Mouse (Mus musculus) layer of hippocampus, postnatal 10 days (tissue): ENCODE data around the gene Gm10720. TPM values are rescaled to one million over a fixed set of nuclear protein-coding genes. Genes with fewer than 3 reads are reported as not detected.
"Not testable (repeated sequence)": the region's sequence is repeated elsewhere in the genome, so short reads cannot be mapped to it uniquely, and the experiment has no call there.

Experiments
- DNase-seq, 2 experiments: peaks; one replicate each; pipeline ENCODE4 v3.0.0; 2021; ENCODE audit warnings: low spot score in 2 of 2
- long read RNA-seq: library from polyadenylated mRNA; stranded (forward); transcript quantifications from one replicate; pipeline ENCODE4 v2.0.0, GENCODE M21; 2023
- total RNA-seq, 2 experiments: library from RNA; stranded (reverse); gene quantifications; 2 replicates each; pipeline ENCODE4 v1.2.3; 2021

Gene Gm10720
- total RNA-seq = not detected
- long read RNA-seq = 0 reads

DNA sequence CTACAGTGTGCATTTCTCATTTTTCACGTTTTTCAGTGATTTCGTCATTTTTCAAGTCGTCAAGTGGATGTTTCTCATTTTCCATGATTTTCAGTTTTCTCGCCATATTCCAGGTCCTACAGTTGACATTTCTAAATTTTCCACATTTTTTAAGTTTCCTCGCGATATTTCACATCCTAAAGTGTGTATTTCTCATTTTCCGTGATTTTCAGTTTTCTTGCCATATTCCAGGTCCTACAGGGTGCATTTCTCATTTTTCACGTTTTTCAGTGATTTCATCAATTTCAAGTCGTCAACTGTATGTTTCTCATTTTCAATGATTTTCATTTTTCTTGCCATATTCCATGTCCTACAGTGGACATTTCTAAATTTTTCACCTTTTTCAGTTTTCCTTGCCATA lies at the start of gene Gm10720:
TSS of gene Gm10720 (plus strand) at position 301 of the 400 bp plus-strand sequence.
- DNase-seq = not testable (repeated sequence)

DNA sequence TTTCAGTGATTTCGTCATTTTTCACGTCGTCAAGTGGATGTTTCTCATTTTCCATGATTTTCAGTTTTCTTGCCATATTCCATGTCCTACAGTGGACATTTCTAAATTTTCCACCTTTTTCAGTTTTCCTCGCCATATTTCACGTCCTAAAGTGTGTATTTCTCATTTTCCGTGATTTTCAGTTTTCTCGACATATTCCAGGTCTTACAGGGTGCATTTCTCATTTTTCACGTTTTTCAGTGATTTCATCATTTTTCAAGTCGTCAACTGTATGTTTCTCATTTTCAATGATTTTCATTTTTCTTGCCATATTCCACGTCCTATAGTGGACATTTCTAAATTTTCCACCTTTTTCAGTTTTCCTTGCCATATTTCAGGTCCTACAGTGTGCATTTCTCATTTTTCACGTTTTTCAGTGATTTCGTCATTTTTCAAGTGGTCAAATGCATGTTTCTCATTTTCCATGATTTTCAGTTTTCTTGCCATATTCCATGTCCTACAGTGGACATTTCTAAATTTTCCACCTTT lies 14.9 kb upstream of the Gm10720 start, which contains the start of gene Gm10722:
TSS of gene Gm10722 (plus strand) at position 478 of the 528 bp plus-strand sequence.
- DNase-seq = peak; percentile 14 to 23

DNA sequence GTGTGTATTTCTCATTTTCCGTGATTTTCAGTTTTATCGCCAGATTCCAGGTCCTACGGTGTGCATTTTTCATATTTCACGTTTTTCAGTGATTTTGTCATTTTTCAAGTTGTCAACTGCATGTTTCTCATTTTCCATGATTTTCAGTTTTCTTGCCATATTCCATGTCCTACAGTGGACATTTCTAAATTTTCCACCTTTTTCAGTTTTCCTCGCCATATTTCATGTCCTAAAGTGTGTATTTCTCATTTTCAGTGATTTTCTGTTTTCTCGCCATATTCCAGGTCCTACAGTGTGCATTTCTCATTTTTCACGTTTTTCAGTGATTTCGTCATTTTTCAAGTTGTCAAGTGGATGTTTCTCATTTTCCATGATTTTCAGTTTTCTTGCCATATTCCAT lies 14.4 kb upstream of the Gm10720 start:
- DNase-seq = peak; percentile 8 to 14

DNA sequence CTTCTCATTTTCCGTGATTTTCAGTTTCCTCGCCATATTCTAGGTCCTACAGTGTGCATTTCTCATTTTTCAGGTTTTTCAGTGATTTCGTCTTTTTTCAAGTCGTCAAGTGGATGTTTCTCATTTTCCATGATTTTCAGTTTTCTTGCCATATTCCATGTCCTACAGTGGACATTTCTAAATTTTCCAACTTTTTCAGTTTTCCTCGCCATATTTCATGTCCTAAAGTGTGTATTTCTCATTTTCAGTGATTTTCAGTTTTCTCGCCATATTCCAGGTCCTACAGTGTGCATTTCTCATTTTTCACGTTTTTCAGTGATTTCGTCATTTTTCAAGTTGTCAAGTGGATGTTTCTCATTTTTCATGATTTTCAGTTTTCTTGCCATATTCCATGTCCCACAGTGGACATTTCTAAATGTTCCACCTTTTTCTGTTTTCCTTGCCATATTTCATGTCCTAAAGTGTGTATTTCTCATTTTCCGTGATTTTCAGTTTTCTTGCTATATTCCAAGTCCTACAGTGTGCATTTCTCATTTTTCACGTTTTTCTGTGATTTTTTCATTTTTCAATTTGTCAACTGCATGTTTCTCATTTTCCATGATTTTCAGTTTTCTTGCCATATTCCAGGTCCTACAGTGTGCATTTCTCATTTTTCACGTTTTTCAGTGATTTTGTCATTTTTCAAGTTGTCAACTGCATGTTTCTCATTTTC lies 13.3 kb upstream of the Gm10720 start:
- peak; percentile 98 for DNase-seq

DNA sequence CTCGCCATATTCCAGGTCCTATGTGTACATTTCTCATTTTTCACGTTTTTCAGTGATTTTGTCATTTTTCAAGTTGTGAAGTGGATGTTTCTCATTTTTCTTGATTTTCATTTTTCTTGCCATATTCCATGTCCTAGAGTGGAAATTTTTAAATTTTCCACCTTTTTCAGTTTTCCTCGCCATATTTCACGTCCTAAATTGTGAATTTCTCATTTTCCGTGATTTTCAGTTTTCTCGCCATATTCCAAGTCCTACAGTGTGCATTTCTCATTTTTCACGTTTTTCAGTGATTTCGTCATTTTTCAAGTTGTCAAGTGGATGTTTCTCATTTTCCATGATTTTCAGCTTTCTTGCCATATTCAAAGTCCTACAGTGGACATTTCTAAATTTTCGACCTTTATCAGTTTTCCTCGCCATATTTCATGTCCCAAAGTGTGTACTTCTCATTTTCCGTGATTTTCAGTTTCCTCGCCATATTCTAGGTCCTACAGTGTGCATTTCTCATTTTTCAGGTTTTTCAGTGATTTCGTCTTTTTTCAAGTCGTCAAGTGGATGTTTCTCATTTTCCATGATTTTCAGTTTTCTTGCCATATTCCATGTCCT lies 12.6 kb upstream of the Gm10720 start, which contains the start of gene Gm11168:
TSS of gene Gm11168 (plus strand) at position 553 of the 603 bp plus-strand sequence.
- DNase-seq = not testable (repeated sequence)

DNA sequence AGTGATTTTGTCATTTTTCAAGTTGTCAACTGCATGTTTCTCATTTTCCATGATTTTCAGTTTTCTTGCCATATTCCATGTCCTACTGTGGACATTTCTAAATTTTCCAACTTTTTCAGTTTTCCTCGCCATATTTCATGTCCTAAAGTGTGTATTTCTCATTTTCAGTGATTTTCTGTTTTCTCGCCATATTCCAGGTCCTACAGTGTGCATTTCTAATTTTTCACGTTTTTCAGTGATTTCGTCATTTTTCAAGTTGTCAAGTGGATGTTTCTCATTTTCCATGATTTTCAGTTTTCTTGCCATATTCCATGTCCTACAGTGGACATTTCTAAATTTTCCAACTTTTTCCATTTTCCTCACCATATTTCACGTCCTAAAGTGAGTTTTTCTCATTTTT lies 9.3 kb upstream of the Gm10720 start:
- not testable (repeated sequence) for DNase-seq

DNA sequence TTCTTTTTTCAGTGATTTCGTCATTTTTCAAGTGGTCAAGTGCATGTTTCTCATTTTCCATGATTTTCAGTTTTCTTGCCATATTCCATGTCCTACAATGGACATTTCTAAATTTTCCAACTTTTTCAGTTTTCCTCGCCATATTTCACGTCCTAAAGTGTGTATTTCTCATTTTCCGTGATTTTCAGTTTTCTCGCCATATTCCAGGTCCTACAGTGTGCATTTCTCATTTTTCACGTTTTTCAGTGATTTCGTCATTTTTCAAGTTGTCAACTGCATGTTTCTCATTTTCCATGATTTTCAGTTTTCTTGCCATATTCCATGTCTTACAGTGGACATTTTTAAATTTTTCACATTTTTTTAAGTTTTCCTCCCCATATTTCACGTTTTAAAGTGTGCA lies 8.8 kb upstream of the Gm10720 start:
- DNase-seq = peak; percentile 94 to 96

DNA sequence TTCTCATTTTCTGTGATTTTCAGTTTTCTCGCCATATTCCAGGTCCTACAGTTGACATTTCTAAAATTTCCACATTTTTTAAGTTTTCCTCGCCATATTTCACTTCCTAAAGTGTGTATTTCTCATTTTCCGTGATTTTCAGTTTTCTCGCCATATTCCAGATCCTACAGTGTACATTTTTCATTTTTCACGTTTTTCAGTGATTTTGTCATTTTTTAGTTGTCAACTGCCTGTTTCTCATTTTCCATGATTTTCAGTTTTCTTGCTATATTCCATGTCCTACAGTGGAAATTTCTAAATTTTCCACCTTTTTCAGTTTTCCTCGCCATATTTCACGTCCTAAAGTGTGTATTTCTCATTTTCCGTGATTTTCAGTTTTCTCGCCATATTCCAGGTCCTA lies 8.2 kb upstream of the Gm10720 start:
- not testable (repeated sequence) for DNase-seq

DNA sequence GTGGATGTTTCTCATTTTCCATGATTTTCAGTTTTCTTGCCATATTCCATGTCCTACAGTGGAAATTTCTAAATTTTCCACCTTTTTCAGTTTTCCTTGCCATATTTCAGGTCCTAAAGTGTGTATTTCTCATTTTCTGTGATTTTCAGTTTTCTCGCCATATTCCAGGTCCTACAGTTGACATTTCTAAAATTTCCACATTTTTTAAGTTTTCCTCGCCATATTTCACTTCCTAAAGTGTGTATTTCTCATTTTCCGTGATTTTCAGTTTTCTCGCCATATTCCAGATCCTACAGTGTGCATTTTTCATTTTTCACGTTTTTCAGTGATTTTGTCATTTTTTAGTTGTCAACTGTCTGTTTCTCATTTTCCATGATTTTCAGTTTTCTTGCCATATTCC lies 6.1 kb upstream of the Gm10720 start:
- DNase-seq = not testable (repeated sequence)

DNA sequence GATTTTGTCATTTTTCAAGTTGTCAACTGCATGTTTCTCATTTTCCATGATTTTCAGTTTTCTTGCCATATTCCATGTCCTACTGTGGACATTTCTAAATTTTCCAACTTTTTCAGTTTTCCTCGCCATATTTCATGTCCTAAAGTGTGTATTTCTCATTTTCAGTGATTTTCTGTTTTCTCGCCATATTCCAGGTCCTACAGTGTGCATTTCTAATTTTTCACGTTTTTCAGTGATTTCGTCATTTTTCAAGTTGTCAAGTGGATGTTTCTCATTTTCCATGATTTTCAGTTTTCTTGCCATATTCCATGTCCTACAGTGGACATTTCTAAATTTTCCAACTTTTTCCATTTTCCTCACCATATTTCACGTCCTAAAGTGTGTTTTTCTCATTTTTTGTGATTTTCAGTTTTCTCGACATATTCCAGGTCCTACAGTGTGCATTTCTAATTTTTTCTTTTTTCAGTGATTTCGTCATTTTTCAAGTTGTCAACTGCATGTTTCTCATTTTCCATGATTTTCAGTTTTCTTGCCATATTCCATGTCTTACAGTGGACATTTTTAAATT lies 3.3 kb upstream of the Gm10720 start:
- DNase-seq = not testable (repeated sequence)

DNA sequence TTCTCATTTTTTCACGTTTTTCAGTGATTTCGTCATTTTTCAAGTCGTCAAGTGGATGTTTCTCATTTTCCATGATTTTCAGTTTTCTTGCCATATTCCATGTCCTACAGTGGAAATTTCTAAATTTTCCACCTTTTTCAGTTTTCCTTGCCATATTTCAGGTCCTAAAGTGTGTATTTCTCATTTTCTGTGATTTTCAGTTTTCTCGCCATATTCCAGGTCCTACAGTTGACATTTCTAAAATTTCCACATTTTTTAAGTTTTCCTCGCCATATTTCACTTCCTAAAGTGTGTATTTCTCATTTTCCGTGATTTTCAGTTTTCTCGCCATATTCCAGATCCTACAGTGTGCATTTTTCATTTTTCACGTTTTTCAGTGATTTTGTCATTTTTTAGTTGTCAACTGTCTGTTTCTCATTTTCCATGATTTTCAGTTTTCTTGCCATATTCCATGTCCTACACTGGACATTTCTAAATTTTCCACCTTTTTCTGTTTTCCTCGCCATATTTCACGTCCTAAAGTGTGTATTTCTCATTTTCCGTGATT lies 2.6 kb upstream of the Gm10720 start, which contains the start of gene Gm10721:
TSS of gene Gm10721 (plus strand) at position 408 of the 547 bp plus-strand sequence.
- DNase-seq = not testable (repeated sequence)

DNA sequence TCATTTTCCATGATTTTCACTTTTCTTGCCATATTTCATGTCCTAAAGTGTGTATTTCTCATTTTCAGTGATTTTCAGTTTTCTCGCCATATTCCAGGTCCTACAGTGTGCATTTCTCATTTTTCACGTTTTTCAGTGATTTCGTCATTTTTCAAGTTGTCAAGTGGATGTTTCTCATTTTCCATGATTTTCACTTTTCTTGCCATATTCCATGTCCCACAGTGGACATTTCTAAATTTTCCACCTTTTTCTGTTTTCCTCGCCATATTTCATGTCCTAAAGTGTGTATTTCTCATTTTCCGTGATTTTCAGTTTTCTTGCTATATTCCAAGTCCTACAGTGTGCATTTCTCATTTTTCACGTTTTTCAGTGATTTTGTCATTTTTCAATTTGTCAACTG lies 442 bp downstream of the Gm10720 start:
- not testable (repeated sequence) for DNase-seq

DNA sequence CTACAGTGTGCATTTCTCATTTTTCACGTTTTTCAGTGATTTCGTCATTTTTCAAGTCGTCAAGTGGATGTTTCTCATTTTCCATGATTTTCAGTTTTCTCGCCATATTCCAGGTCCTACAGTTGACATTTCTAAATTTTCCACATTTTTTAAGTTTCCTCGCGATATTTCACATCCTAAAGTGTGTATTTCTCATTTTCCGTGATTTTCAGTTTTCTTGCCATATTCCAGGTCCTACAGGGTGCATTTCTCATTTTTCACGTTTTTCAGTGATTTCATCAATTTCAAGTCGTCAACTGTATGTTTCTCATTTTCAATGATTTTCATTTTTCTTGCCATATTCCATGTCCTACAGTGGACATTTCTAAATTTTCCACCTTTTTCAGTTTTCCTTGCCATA lies 1.7 kb downstream of the Gm10720 start, which contains the start of gene Gm10719:
TSS of gene Gm10719 (plus strand) at position 301 of the 400 bp plus-strand sequence.
- DNase-seq = not testable (repeated sequence)

DNA sequence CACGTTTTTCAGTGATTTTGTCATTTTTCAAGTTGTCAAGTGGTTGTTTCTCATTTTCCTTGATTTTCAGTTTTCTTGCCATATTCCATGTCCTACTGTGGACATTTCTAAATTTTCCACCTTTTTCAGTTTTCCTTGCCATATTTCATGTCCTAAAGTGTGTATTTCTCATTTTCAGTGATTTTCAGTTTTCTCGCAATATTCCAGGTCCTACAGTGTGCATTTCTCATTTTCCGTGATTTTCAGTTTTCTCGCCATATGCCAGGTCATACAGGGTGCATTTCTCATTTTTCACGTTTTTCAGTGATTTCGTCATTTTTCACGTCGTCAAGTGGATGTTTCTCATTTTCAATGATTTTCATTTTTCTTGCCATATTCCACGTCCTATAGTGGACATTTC lies 3.5 kb downstream of the Gm10720 start:
- DNase-seq = peak; percentile 4 to 13

DNA sequence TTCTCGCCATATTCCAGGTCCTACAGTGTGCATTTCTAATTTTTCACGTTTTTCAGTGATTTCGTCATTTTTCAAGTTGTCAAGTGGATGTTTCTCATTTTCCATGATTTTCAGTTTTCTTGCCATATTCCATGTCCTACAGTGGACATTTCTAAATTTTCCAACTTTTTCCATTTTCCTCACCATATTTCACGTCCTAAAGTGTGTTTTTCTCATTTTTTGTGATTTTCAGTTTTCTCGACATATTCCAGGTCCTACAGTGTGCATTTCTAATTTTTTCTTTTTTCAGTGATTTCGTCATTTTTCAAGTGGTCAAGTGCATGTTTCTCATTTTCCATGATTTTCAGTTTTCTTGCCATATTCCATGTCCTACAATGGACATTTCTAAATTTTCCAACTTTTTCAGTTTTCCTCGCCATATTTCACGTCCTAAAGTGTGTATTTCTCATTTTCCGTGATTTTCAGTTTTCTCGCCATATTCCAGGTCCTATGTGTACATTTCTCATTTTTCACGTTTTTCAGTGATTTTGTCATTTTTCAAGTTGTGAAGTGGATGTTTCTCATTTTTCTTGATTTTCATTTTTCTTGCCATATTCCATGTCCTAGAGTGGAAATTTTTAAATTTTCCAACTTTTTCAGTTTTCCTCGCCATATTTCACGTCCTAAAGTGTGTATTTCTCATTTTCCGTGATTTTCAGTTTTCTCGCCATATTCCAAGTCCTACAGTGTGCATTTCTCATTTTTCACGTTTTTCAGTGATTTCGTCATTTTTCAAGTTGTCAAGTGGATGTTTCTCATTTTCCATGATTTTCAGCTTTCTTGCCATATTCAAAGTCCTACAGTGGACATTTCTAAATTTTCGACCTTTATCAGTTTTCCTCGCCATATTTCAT lies 4.6 kb downstream of the Gm10720 start:
- DNase-seq = peak; percentile 37 to 58

DNA sequence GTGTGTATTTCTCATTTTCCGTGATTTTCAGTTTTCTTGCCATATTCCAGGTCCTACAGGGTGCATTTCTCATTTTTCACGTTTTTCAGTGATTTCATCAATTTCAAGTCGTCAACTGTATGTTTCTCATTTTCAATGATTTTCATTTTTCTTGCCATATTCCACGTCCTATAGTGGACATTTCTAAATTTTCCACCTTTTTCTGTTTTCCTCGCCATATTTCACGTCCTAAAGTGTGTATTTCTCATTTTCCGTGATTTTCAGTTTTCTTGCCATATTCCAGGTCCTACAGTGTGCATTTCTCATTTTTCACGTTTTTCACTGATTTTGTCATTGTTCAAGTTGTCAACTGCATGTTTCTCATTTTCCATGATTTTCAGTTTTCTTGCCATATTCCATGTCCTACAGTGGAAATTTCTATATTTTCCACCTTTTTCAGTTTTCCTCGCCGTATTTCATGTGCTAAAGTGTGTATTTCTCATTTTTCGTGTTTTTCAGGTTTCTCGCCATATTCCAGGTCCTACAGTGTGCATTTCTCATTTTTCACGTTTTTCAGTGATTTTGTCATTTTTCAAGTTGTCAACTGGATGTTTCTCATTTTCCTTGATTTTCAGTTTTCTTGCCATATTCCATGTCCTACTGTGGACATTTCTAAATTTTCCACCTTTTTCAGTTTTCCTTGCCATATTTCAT lies 7.0 kb downstream of the Gm10720 start:
- DNase-seq = peak; percentile 65 to 70

DNA sequence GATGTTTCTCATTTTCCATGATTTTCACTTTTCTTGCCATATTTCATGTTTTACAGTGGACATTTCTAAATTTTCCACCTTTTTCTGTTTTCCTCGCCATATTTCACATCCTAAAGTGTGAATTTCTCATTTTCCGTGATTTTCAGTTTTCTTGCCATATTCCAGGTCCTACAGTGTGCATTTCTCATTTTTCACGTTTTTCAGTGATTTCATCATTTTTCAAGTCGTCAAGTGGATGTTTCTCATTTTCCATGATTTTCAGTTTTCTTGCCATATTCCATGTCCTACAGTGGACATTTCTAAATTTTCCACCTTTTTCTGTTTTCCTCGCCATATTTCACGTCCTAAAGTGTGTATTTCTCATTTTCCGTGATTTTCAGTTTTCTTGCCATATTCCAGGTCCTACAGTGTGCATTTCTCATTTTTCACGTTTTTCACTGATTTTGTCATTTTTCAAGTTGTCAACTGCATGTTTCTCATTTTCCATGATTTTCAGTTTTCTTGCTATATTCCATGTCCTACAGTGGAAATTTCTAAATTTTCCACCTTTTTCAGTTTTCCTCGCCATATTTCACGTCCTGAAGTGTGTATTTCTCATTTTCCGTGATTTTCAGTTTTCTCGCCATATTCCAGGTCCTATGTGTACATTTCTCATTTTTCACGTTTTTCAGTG lies 8.0 kb downstream of the Gm10720 start, which contains the start of gene Gm10718:
TSS of gene Gm10718 (plus strand) at position 236 of the 673 bp plus-strand sequence.
- DNase-seq = peak; percentile 4 to 14

DNA sequence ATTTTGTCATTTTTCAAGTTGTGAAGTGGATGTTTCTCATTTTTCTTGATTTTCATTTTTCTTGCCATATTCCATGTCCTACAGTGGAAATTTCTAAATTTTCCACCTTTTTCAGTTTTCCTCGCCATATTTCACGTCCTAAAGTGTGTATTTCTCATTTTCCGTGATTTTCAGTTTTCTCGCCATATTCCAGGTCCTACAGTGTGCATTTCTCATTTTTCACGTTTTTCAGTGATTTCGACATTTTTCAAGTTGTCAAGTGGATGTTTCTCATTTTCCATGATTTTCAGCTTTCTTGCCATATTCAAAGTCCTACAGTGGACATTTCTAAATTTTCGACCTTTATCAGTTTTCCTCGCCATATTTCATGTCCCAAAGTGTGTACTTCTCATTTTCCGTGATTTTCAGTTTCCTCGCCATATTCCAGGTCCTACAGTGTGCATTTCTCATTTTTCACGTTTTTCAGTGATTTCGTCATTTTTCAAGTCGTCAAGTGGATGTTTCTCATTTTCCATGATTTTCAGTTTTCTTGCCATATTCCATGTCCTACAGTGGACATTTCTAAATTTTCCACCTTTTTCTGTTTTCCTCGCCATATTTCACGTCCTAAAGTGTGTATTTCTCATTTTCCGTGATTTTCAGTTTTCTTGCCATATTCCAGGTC lies 8.7 kb downstream of the Gm10720 start:
- peak; percentile 80 to 81 for DNase-seq
